Mouse (Mus musculus) kidney, adult 8-10 months (tissue): Measurements from ENCODE around the gene Vmn1r163.
"Not testable (repeated sequence)": the region's sequence is repeated elsewhere in the genome, so short reads cannot be mapped to it uniquely, and the experiment has no call there.

Experiments
- DNase-seq, 2 experiments: peaks; one replicate each; pipeline ENCODE4 v3.0.0; 2022

Gene Vmn1r163

GRCm38 (mm10) chr7:23055240-23055639 is at the start of gene Vmn1r163:
Gene Vmn1r163, plus strand, starts transcription at chr7:23055540.
- not testable (repeated sequence) for DNase-seq

GRCm38 (mm10) chr7:23019823-23020222 is 35.5 kb upstream of the Vmn1r163 start, which contains the start of gene Gm4216:
Gene Gm4216, minus strand, starts transcription at chr7:23019923.
- DNase-seq, result not testable (repeated sequence)

GRCm38 (mm10) chr7:23067356-23067755 is 12.0 kb downstream of the Vmn1r163 start, which contains the start of gene Gm8720:
Gene Gm8720, minus strand, starts transcription at chr7:23067456.
- DNase-seq, result not testable (repeated sequence)
